Mouse (Mus musculus): ENCODE results near the gene Rab3ip.

Gene Rab3ip

GRCm38 (mm10) chr10:116965297-116965696 lies 14.7 kb upstream of the Rab3ip start:
- POLR2A ChIA-PET: interaction anchor here in 2 of 4 experiments (1.1 to 1.9 kb wide), 3 partner anchors 19 to 98 kb away, joined by 3 to 8 read pairs (median 5); partner anchors contain the start of gene Cct2 (in 2 of the 2)

DNA sequence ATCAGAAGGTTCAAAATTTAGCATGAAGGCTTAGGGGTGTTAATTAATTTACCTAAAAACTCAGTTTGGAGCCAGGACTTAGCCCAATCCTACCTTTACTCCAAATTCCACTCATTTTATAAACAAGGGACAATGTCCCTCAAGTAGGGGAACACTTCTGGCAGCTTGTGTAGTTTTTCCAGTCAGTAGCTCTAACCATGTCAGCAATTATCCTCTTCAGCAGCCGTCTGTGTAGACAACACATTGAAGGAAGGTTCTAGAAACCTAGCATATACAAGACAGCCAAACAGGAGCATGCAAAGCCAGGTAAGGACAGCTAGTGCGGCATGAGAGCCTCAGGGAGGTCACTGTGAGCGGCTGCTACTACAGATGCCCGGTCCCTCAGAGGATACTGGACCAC lies 14.0 kb upstream of the Rab3ip start:
- ChIA-PET POLR2A (interaction anchor here in 3 of 4 experiments (0.5 to 1.9 kb wide), 6 partner anchors 19 to 134 kb away, joined by 3 to 8 read pairs (median 3); partner anchors contain the start of gene Cct2 (in 2 of the 3)), CTCF (interaction anchor here in 1 of 4 experiments (0.6 kb wide), 1 partner anchor 16 kb away, joined by 3 read pairs; no protein-coding TSS in a partner anchor)

More at GRCm38 (mm10) chr10:116965297-116965696, 14.7 kb upstream of the Rab3ip start:
- CTCF ChIA-PET: no interaction called here

- CTCF ChIA-PET: interaction anchor here (0.6 to 0.8 kb wide), 6 partner anchors 17 to 472 kb away, joined by 3 to 6 read pairs (median 3); no protein-coding TSS in a partner anchor
- POLR2A ChIA-PET: interaction anchor here in 3 of 4 experiments (0.5 to 1.9 kb wide), 10 partner anchors 18 to 345 kb away, joined by 3 to 8 read pairs (median 3); no protein-coding TSS in a partner anchor
Observed at GRCm38 (mm10) chr10:116964084-116964483, 13.5 kb upstream of the Rab3ip start.

DNA sequence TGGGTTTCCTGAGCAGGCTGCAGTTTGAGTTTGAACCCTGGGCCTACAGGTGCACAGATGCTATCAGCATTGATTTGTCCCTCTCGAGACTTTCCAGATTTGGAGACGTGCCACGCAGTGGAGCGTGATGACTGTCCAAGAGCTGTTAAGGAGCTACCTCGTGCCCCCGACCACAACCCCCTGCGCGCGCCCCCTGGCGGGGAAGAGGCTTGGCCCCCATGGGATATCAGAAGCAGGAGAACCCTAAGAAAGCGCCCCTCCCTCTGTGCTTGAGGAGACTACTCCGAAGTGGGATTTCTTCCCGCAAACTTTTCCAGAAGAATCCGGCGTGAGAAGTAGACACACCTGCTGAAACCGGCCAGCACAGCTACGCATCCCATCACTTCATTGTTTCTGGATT lies 12.2 kb upstream of the Rab3ip start:
- ChIA-PET POLR2A (interaction anchor here in 3 of 4 experiments (0.5 to 1.2 kb wide), 6 partner anchors 8 to 540 kb away, joined by 3 to 11 read pairs (median 4); partner anchors contain the start of gene Yeats4 (in 1 of the 3)), CTCF (interaction anchor here (0.6 to 1.3 kb wide), 17 partner anchors 10 to 753 kb away, joined by 3 to 5 read pairs (median 3); partner anchors contain the start of gene Rab3ip (in 1 of the 4))

DNA sequence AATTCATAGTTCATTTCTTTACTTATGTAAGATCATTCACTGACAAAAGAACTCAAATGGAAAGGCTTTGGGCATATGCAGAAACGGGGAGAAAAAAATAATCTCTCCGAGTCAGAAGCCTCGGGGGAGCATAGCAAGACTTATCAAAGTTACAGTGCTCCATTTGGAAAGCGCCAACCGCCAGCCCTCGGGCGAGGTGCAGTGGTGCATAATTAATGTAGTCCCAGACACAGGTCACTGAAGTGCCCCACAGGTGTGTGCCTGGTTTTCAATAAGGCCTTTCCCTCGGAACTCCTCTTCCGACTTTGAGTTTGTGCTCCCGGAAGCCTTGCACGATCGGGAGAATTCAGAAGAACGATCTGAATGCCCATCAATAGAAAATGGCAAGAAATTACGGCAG lies 11.6 kb upstream of the Rab3ip start:
- ChIA-PET CTCF (interaction anchor here (0.6 to 1.3 kb wide), 14 partner anchors 9 to 562 kb away, joined by 3 to 5 read pairs (median 4); no protein-coding TSS in a partner anchor), POLR2A (interaction anchor here in 1 of 4 experiments (0.8 to 1.0 kb wide), 2 partner anchors 8 to 262 kb away, joined by 3 to 4 read pairs; partner anchors contain the start of gene Yeats4)

DNA sequence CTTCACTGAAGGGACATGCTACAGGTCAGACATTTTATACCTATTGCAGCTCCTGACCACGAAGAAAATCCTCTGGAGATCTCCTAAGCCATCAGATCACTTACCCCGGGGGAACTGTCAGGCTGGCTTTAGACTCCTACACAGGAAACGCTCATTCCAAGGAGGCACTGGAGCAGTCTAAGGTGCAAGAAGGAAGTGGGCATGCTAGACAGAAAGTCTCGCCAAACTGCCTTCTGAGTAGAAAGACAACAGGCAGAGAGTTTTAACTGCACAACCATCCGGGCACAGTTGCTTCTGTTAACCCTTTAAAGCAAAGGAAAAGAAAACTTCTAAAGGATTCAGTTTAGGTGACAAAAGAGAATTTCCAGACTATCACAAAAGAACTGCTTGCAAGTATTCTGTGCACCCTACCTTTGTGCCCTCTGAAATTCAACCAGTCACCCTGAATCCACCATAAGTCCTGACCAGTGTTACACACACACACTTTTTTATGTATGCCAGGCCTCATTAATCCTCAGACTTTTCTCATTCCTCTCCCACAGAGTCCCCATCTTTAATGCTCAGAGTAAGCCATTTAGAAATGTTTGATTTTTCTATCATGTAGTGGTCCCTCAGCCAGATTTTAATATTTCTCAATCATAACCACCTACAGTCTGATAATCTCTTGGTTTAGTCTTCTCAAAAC lies 7.4 kb upstream of the Rab3ip start:
- ChIA-PET CTCF (no interaction called here), POLR2A (interaction anchor here in 1 of 4 experiments (0.8 to 0.9 kb wide), 2 partner anchors 25 to 76 kb away, joined by 3 read pairs; no protein-coding TSS in a partner anchor)

DNA sequence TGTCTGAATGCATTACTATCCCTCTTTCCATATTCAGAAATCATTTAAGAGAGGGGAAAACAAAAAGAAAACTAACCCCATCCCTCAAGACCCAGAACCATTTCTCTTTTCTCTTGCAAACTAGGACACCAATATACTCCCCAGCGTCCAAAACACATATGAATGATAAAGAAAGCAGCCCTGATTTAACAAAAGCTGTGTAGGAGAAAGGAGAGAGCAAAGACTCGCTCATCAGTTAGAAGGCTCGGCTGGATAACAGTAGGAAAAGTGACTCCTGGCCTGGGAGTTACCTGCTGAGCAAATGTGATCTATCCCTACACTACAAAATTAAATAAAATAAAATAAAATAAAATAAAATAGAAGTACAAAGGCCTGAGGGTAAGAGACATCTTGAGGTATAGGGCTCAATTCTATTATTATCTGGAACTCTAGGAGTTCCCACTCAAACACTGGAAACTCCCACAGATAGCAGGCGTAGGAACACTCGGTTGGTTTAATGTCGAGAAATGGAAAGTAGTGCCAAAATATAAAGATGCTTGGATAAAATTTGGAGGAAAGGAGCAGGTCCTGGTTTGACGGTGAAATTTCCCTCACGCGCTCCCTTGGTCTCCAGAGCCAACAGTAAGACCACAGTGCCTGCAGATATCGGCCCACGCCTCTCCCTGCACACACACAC lies 6.1 kb upstream of the Rab3ip start:
- ChIA-PET CTCF (no interaction called here), POLR2A (interaction anchor here in 1 of 4 experiments (0.8 to 1.6 kb wide), 2 partner anchors 10 to 107 kb away, joined by 3 to 4 read pairs; partner anchors contain the start of gene Cct2)

DNA sequence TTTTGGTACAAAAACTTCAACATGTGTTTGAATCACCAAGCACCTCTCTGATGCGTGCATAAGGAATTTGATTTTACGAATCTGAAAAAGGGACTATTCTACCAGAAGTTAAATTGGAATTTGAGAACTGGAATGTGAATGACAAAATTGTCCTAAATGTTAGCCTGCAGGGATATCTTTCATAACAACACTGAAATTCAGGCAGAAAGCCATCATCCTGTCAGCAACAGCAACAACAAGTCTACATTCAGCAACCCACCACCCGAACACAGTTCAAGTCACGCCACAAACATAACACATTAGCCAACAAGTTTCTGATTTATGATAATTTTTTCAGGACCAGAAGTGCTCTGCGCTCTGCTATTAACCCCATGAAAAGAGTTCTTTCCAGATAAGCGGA lies 4.6 kb upstream of the Rab3ip start:
- ChIA-PET CTCF (no interaction called here), POLR2A (interaction anchor here in 2 of 4 experiments (1.2 to 1.6 kb wide), 2 partner anchors 7 to 109 kb away, joined by 3 to 4 read pairs; partner anchors contain the start of gene Cct2 (in 1 of the 2))

DNA sequence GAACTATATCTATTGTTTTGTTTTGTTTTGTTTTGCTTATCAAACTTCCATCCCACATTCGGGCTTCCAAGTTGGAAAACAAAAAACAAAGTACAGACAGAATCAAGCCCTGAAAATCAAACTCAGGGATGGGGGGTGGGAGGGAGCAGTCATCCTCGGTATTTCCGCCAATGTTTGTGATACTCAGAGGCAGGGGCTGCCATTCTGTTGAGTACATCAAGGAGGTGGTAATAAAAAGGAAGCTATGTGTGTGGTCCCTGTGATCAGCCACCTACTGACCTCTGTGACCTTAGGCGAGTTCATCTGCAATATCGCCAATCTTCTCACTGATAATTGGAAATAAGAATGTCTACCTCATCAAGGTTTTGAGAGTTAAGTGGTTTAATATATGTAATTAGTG lies 317 bp upstream of the Rab3ip start:
- POLR2A ChIA-PET: interaction anchor here in 1 of 4 experiments (0.6 to 0.7 kb wide), 2 partner anchors 186 to 740 kb away, joined by 3 read pairs; no protein-coding TSS in a partner anchor
- CTCF ChIA-PET: interaction anchor here in 3 of 4 experiments (0.6 to 1.1 kb wide), 7 partner anchors 9 to 353 kb away, joined by 3 to 11 read pairs (median 3); no protein-coding TSS in a partner anchor

GRCm38 (mm10) chr10:116949111-116950008 lies 1.2 kb downstream of the Rab3ip start:
- POLR2A ChIA-PET: interaction anchor here in 3 of 4 experiments (0.5 to 3.0 kb wide), 6 partner anchors 96 to 754 kb away, joined by 3 to 9 read pairs (median 4); partner anchors contain the start of genes Cct2 (in 2 of the 3) and Lrrc10 (in 1 of the 3)
- CTCF ChIA-PET: interaction anchor here in 1 of 4 experiments (0.6 kb wide), 1 partner anchor 13 kb away, joined by 3 read pairs; no protein-coding TSS in a partner anchor

GRCm38 (mm10) chr10:116948414-116948813 lies 2.2 kb downstream of the Rab3ip start:
- ChIA-PET POLR2A (interaction anchor here in 2 of 4 experiments (0.8 to 3.0 kb wide), 9 partner anchors 10 to 401 kb away, joined by 3 to 9 read pairs (median 3); partner anchors contain the start of gene Cct2 (in 2 of the 2)), CTCF (interaction anchor here in 1 of 4 experiments (0.6 kb wide), 1 partner anchor 14 kb away, joined by 3 read pairs; no protein-coding TSS in a partner anchor)

GRCm38 (mm10) chr10:116944940-116945339 lies 5.6 kb downstream of the Rab3ip start:
- ChIA-PET POLR2A (interaction anchor here in 3 of 4 experiments (0.6 to 2.3 kb wide), 4 partner anchors 10 to 472 kb away, joined by 4 to 8 read pairs (median 5); no protein-coding TSS in a partner anchor), CTCF (no interaction called here)

DNA sequence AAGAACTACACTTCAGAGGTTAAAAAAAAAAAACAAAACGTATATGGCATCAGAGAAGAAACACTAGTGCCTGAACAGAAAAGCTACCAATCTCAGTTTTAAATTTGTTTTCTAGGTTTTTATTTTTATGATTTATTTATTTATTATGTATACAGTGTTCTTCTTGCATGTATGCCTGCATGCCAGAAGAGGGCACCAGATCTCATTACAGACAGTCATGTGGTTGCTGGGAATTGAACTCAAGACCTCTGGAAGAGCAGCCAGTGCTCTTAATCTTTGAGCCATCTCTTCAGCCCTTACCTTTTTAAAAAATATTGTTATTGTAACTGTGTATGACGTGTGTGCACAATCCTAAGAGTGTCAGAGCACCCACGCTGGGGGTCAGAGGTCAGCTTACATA lies 6.4 kb downstream of the Rab3ip start:
- CTCF ChIA-PET: interaction anchor here in 2 of 4 experiments (0.6 to 1.7 kb wide), 2 partner anchors 53 to 490 kb away, joined by 5 to 6 read pairs; no protein-coding TSS in a partner anchor
- POLR2A ChIA-PET: interaction anchor here in 1 of 4 experiments (1.5 kb wide), 1 partner anchor 23 kb away, joined by 4 read pairs; no protein-coding TSS in a partner anchor

- ChIA-PET CTCF (interaction anchor here (0.6 to 1.7 kb wide), 20 partner anchors 10 to 589 kb away, joined by 3 to 7 read pairs (median 3); partner anchors contain the start of gene Yeats4 (in 1 of the 4)), POLR2A (interaction anchor here in 2 of 4 experiments (0.7 to 1.6 kb wide), 4 partner anchors 12 to 281 kb away, joined by 3 to 6 read pairs (median 3); partner anchors contain the start of gene Yeats4 (in 1 of the 2))
Observed at GRCm38 (mm10) chr10:116943025-116943424, 7.5 kb downstream of the Rab3ip start.

DNA sequence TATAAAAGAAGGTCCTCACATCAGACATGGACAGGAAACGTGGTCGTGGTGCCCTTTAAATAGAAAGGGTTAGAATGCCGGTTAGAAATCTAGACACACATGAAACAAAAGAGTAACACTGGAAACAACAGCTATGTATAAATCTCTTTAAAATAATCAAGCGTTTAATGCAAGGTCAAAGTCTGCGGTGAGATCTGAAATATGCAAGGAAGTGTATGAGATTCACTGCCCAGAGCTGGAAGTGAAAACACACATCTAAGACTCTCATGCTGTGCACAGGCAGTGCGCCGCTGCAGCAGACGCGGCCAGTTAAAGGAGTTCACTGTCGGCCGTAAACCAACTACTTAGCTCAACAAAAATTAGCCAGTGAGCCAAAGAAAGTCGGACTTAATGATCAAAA lies 15.5 kb downstream of the Rab3ip start:
- CTCF ChIA-PET: interaction anchor here in 1 of 4 experiments (0.7 kb wide), 1 partner anchor 12 kb away, joined by 3 read pairs; no protein-coding TSS in a partner anchor
- POLR2A ChIA-PET: interaction anchor here in 3 of 4 experiments (0.6 to 1.7 kb wide), 7 partner anchors 10 to 289 kb away, joined by 3 to 6 read pairs (median 3); partner anchors contain the start of gene Yeats4 (in 1 of the 3)

- ChIA-PET CTCF (no interaction called here), POLR2A (interaction anchor here in 2 of 4 experiments (1.2 to 1.7 kb wide), 2 partner anchors 11 to 14 kb away, joined by 3 to 6 read pairs; no protein-coding TSS in a partner anchor)
Observed at GRCm38 (mm10) chr10:116933794-116934193, 16.8 kb downstream of the Rab3ip start.

- ChIA-PET POLR2A (interaction anchor here in 2 of 4 experiments (1.0 to 2.1 kb wide), 5 partner anchors 8 to 21 kb away, joined by 3 to 8 read pairs (median 4); no protein-coding TSS in a partner anchor), CTCF (interaction anchor here in 1 of 4 experiments (0.7 to 1.0 kb wide), 2 partner anchors 11 to 277 kb away, joined by 3 read pairs; no protein-coding TSS in a partner anchor)
Observed at GRCm38 (mm10) chr10:116932418-116932817, 18.2 kb downstream of the Rab3ip start.

All from embryonic stem cell, embryonic (primary cell).